Mouse (Mus musculus) liver, embryonic 14.5 days (tissue): ENCODE results near the gene Adgrl3. TPM values are rescaled to one million over a fixed set of nuclear protein-coding genes. Genes with fewer than 3 reads are reported as not detected.

Experiments
- ATAC-seq: fragments of 200-750 bp; cut with Nextera tagmentation; 2 replicates; pipeline ENCODE4 v1.8.0; 2017; ENCODE audit warnings: moderate number of reproducible peaks, mild to moderate bottlenecking, moderate library complexity; ENCODE audit not compliant: insufficient read depth
- DNase-seq, 3 experiments: peaks; one replicate each; pipeline ENCODE4 v3.0.0-alpha.2; 2012 to 2013; ENCODE audit warnings: low read depth in 3 of 3, low spot score in 3 of 3
- H3K27ac ChIP-seq: fragments of 300-500 bp; sonication (generic); 2 replicates; pipeline ENCODE4 v1.5.1; 2014; ENCODE audit warnings: moderate library complexity, mild to moderate bottlenecking, control low read depth, inconsistent platforms
- H3K27me3 ChIP-seq: fragments of 300-500 bp; sonication (generic); 2 replicates; pipeline ENCODE4 v1.6.1; 2014; ENCODE audit warnings: mild to moderate bottlenecking, low read length, moderate library complexity; ENCODE audit not compliant: control insufficient read depth, insufficient read depth
- H3K36me3 ChIP-seq: fragments of 300-500 bp; sonication (generic); replicated peaks from 2 replicates; pipeline ENCODE4 v1.6.1; 2014; ENCODE audit warnings: low read depth; ENCODE audit not compliant: control insufficient read depth, insufficient read depth
- H3K4me1 ChIP-seq, 2 experiments: fragments of 200-500 bp in 1 of 2; fragments of 300-500 bp in 1 of 2; sonication (generic) in 1 of 2; replicated peaks; 2 replicates each; pipeline ENCODE4 v1.6.1; 2012 to 2014; ENCODE audit warnings: antibody characterized with exemption in 1 of 2, inconsistent platforms in 1 of 2, low read length in 1 of 2; ENCODE audit not compliant: control insufficient read depth in 2 of 2, insufficient read depth in 2 of 2
- H3K4me2 ChIP-seq: fragments of 300-500 bp; sonication (generic); 2 replicates; pipeline ENCODE4 v1.6.1; 2014; ENCODE audit warnings: low read depth, mild to moderate bottlenecking, control low read depth, moderate library complexity
- H3K4me3 ChIP-seq, 2 experiments: fragments of 200-500 bp in 1 of 2; fragments of 300-500 bp in 1 of 2; sonication (generic) in 1 of 2; 2 replicates each; pipeline ENCODE4 v1.5.1; 2012 to 2014; ENCODE audit warnings: low read depth in 2 of 2, low read length in 2 of 2, mild to moderate bottlenecking in 2 of 2, control low read depth in 1 of 2, inconsistent platforms in 1 of 2, moderate library complexity in 1 of 2; ENCODE audit not compliant: insufficient read depth in 1 of 2
- H3K9ac ChIP-seq: fragments of 300-500 bp; sonication (generic); replicated peaks from 2 replicates; pipeline ENCODE4 v1.6.1; 2014; ENCODE audit warnings: mild to moderate bottlenecking, control low read depth, moderate library complexity
- H3K9me3 ChIP-seq: fragments of 300-500 bp; sonication (generic); 2 replicates; pipeline ENCODE4 v1.6.1; 2016; ENCODE audit warnings: low read length, mixed read lengths; ENCODE audit not compliant: control insufficient read depth
- CTCF ChIP-seq: IDR thresholded peaks from 2 replicates; pipeline ENCODE4 v1.5.1; 2016; ENCODE audit warnings: antibody characterized with exemption, low read depth, control low read depth
- EP300 ChIP-seq: IDR thresholded peaks from 2 replicates; pipeline ENCODE4 v1.6.1; 2016; ENCODE audit warnings: antibody characterized with exemption, low read depth
- WGBS: fragments of 180-500 bp; shearing (Covaris S2); extraction: QIAGEN DNeasy Blood & Tissue Kit; methylation state at CpG from one replicate; pipeline ENCODE4 v1.1.7; 2014; ENCODE audit not compliant: insufficient replicate concordance; 5-methylcytosine and 5-hydroxymethylcytosine counted together
- polyA plus RNA-seq, 2 experiments: library from polyadenylated mRNA; depleted of rRNA in 1 of 2; stranded (reverse) in 1 of 2; unstranded in 1 of 2; fragments of >200 nt; fragmentation: Nextera tagmentation in 1 of 2; extraction: Ambion mirVana in 1 of 2; gene quantifications; 2 replicates each; pipeline versions ENCODE4 v1.2.1 to v1.2.3; 2012 to 2014

Adgrl3 gene
- polyA plus RNA-seq, 2 experiments, result 0.61 to 0.63 TPM

- no peak for ATAC-seq
- H3K27me3 ChIP-seq, result no peaks in the 10 kb centered on the region
- no peaks in the 10 kb centered on the region for H3K4me1 ChIP-seq
- 37% methylated on average over 5 of the region's 5 CpGs for WGBS
- no peak overlapping the region for H3K4me2 ChIP-seq
- H3K9ac ChIP-seq, result no peak overlapping the region
- no peaks in the 10 kb centered on the region for H3K9me3 ChIP-seq
- DNase-seq, result no peak
- H3K36me3 ChIP-seq, result no peaks in the 10 kb centered on the region
- H3K4me3 ChIP-seq, result no peak overlapping the region
- no peak overlapping the region for H3K27ac ChIP-seq
- TF ChIP-seq CTCF, result no peak
- no peak for TF ChIP-seq EP300
Observed at GRCm38 (mm10) chr5:81076377-81076776, 56.4 kb downstream of the Adgrl3 start.

DNA sequence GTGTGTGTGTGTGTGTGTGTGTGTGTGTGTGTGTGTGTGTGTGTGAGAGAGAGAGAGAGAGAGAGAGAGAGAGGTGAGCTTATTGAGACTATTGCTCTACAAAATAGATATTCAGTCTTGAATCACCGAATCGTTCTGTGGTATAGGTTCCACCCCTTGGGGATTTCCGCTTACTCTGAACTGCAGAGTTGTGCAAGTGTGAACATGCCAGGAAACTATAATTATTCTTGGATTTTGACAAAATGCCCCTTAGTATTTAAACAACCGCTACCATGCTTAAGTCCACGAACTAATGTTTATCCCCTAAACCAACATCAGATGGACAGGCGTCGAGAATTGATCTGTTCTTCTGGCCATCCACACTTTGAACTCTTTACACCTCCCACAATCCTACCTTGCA lies 57.1 kb downstream of the Adgrl3 start:
- H3K27ac ChIP-seq, result no peak overlapping the region
- H3K9ac ChIP-seq, result no peak overlapping the region
- DNase-seq (no peak), ATAC-seq (no peak)
- no peak overlapping the region for H3K4me3 ChIP-seq
- 69% methylated on average over 7 of the region's 7 CpGs for WGBS
- H3K4me2 ChIP-seq, result no peak overlapping the region
- H3K9me3 ChIP-seq, result no peaks in the 10 kb centered on the region
- TF ChIP-seq EP300, result no peak
- no peak for TF ChIP-seq CTCF
- H3K36me3 ChIP-seq, result no peaks in the 10 kb centered on the region
- no peaks in the 10 kb centered on the region for H3K27me3 ChIP-seq
- H3K4me1 ChIP-seq, result no peaks in the 10 kb centered on the region

GRCm38 (mm10) chr5:81077990-81078389 lies 58.1 kb downstream of the Adgrl3 start:
- H3K4me1 ChIP-seq, result no peaks in the 10 kb centered on the region
- WGBS, result 48% methylated on average over 1 of the region's 1 CpGs

DNA sequence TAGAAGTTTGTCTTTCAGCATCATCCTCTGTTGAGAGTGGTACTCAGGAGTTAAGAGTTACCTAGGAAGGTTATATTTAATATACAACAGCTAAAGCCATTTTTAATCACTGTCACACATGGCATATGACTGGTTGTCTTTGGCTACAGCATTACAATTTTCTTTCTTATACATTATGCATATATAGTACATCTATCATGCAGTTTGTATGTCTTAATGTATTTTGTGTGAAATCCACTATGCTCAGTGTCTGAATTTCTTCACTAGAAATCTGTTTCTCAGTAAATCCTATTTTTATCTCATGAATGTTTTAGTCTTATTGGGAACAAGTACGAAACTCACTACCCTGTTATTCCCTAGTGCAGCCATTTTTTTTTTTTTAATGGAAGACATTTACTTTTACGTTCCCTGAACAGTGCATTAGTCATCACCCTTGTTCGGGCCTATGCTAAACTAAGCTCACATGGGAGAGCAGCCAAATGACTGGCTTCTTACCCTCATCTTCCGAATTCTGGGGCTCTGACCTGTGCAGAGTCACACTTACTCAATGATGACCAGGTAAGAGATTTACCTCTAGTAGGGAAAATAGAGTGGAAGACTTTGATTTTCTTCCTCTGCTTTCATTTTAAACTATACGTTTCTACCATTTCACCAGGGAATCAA lies 63.9 kb downstream of the Adgrl3 start:
- WGBS, result 58% methylated on average over 5 of the region's 5 CpGs

More at GRCm38 (mm10) chr5:81077990-81078389, 58.1 kb downstream of the Adgrl3 start:
- no peak overlapping the region for H3K4me3 ChIP-seq
- H3K9me3 ChIP-seq, result no peaks in the 10 kb centered on the region
- DNase-seq, result no peak
- no peaks in the 10 kb centered on the region for H3K27me3 ChIP-seq
- no peaks in the 10 kb centered on the region for H3K36me3 ChIP-seq
- H3K27ac ChIP-seq, result no peak overlapping the region
- TF ChIP-seq EP300 (no peak), CTCF (no peak)
- no peak overlapping the region for H3K4me2 ChIP-seq
- H3K9ac ChIP-seq, result no peak overlapping the region
- no peak for ATAC-seq

GRCm38 (mm10) chr5:81085152-81085551 lies 65.2 kb downstream of the Adgrl3 start:
- Histone ChIP-seq H3K4me1 (no peaks in the 10 kb centered on the region), H3K27ac (no peak overlapping the region), H3K9me3 (no peaks in the 10 kb centered on the region), H3K4me2 (no peak overlapping the region), H3K36me3 (no peaks in the 10 kb centered on the region), H3K4me3 (no peak overlapping the region), H3K9ac (no peak overlapping the region), H3K27me3 (no peaks in the 10 kb centered on the region)
- 73% methylated on average over 4 of the region's 4 CpGs for WGBS
- ATAC-seq (no peak), DNase-seq (no peak)
- TF ChIP-seq CTCF (no peak), EP300 (no peak)

More for the DNA sequence above, 63.9 kb downstream of the Adgrl3 start:
- Histone ChIP-seq H3K36me3 (no peaks in the 10 kb centered on the region), H3K4me1 (no peaks in the 10 kb centered on the region), H3K9me3 (no peaks in the 10 kb centered on the region), H3K27ac (no peak overlapping the region), H3K4me3 (no peak overlapping the region), H3K4me2 (no peak overlapping the region), H3K9ac (no peak overlapping the region), H3K27me3 (no peaks in the 10 kb centered on the region)
- DNase-seq, result no peak
- no peak for ATAC-seq
- TF ChIP-seq CTCF, result no peak
